Mouse (Mus musculus): ENCODE results near the gene Ube2g2. TPM values are rescaled to one million over a fixed set of nuclear protein-coding genes. Genes with fewer than 3 reads are reported as not detected.
A peak's percentile ranks its signal among the peaks of the same experiment; 100 is the strongest.

Ube2g2 gene
- polyA plus RNA-seq (2015; fragmentation: Nextera tagmentation; extraction: Ambion mirVana), result 36.4 and 37.8 TPM in 2 replicates

GRCm38 (mm10) chr10:77622055-77622988 is at the start of gene Ube2g2:
Ube2g2 (plus strand) TSS chr10:77622275.
- TF ChIP-seq CTCF (IDR thresholded peaks at IDR 0.05; ENCODE audit: low read depth), result no peak
- Histone ChIP-seq H3K27ac (ENCODE audit: low read depth, low read length) (peak within 1 kb of the TSS; percentile 88), H3K4me1 (replicated peaks; ENCODE audit: control insufficient read depth, insufficient read depth, low read length) (0 out of 2 replicates have a peak, but pooled peaks cover 3% of the 10 kb centered on the region), H3K36me3 (ENCODE audit: control insufficient read depth, insufficient read depth) (peaks cover 18% of the 10 kb centered on the region), H3K4me2 (replicated peaks; ENCODE audit: low read depth) (peak within 1 kb of the TSS; percentile 85), H3K9ac (ENCODE audit: low read depth, low read length) (peak within 1 kb of the TSS; percentile 95), H3K4me3 (ENCODE audit: low read depth, low read length) (peak within 1 kb of the TSS; percentile 84), H3K27me3 (replicated peaks; ENCODE audit: control insufficient read depth, insufficient read depth, low read length) (no peaks in the 10 kb centered on the region), H3K9me3 (ENCODE audit: control insufficient read depth) (no peaks in the 10 kb centered on the region)
- under 1% methylated on average over 83 of the region's 96 CpGs for WGBS
- peak; percentile 96 for ATAC-seq

DNA sequence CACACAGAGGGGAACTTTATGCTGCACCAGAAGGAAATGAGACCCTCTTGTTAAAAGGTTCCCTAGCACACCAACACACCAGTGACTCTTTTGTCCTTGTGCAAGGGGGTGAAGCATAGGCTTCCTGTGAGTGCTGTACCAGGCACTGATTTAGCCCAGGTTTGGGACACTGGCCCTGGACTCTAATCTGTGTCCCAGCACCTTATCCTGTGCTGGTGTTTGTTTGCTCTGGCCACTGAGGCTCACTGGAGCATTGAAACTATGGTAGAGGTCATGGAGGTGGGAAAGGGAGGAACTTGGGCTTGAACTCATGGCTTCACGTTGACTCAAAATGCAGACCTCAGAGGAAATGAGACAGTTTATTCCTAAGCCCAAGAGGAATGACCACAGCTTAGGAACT is 48.9 kb upstream of the Ube2g2 start:
- H3K4me2 ChIP-seq (replicated peaks; ENCODE audit: low read depth), result no peak overlapping the region
- H3K9ac ChIP-seq (ENCODE audit: low read depth, low read length), result no peak overlapping the region
- ATAC-seq, result no peak
- H3K27ac ChIP-seq (ENCODE audit: low read depth, low read length), result no peak overlapping the region
- H3K4me1 ChIP-seq (replicated peaks; ENCODE audit: control insufficient read depth, insufficient read depth, low read length), result 0 out of 2 replicates have a peak, but pooled peaks cover 5% of the 10 kb centered on the region
- no peak overlapping the region for H3K4me3 ChIP-seq (ENCODE audit: low read depth, low read length)
- no peaks in the 10 kb centered on the region for H3K36me3 ChIP-seq (ENCODE audit: control insufficient read depth, insufficient read depth)
- no peaks in the 10 kb centered on the region for H3K27me3 ChIP-seq (replicated peaks; ENCODE audit: control insufficient read depth, insufficient read depth, low read length)
- 64% methylated on average over 1 of the region's 1 CpGs for WGBS
- TF ChIP-seq CTCF (IDR thresholded peaks at IDR 0.05; ENCODE audit: low read depth), result no peak
- no peaks in the 10 kb centered on the region for H3K9me3 ChIP-seq (ENCODE audit: control insufficient read depth)

DNA sequence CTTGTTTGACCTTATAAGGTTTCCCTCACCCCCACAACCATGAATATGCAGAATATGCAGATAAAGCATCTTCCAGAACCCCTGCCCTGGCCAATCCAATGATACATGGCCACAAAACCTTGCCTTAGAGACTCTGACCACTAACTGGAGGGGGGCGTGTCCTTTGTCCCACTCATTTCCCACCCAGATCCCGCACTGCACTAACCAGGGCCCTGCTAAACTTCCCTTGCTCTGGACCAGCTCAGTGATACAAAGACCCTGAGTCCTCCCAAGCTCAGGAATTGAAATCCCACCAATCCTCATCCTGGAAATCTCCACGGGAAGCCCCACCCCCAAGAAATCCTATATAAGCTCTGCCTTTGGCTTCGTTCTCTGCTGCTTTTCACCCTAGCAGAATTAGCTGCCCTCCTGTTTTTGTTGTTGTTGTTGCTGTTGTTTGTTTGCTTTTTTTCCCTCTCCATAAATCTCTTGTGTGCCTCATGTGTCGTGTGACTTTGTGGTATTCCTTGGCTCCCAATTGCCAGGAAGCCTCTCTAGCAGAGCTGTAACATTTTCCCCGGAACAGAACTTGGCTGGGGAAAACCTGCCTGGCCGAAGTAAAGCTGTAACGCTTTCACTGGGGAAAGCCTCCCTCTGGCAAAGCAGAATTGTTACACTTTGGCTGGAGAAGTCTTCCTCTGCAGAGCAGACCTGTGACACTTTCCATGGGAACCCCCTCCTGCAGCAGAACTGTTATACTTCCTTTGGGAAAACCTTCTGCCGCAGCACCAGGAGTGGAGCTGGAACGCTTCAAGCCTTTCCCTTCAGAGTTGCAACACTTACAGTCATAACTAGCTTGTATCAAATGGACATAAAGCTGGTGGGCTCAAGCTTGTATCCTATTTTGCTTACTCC is 41.8 kb upstream of the Ube2g2 start:
- H3K4me1 ChIP-seq (replicated peaks; ENCODE audit: control insufficient read depth, insufficient read depth, low read length), result peaks cover 7% of the 10 kb centered on the region; the same call in 1 of the 2 replicates
- no peak for TF ChIP-seq CTCF (IDR thresholded peaks at IDR 0.05; ENCODE audit: low read depth)
- H3K4me3 ChIP-seq (ENCODE audit: low read depth, low read length), result no peak overlapping the region
- H3K4me2 ChIP-seq (replicated peaks; ENCODE audit: low read depth), result 0 out of 2 replicates have a peak overlapping the region, but pooled peaks have one; percentile 77
- 0 out of 2 replicates have a peak overlapping the region, but pooled peaks have one; percentile 9 for H3K27ac ChIP-seq (ENCODE audit: low read depth, low read length)
- no peaks in the 10 kb centered on the region for H3K36me3 ChIP-seq (ENCODE audit: control insufficient read depth, insufficient read depth)
- no peaks in the 10 kb centered on the region for H3K9me3 ChIP-seq (ENCODE audit: control insufficient read depth)
- 52% methylated on average over 10 of the region's 10 CpGs for WGBS
- no peaks in the 10 kb centered on the region for H3K27me3 ChIP-seq (replicated peaks; ENCODE audit: control insufficient read depth, insufficient read depth, low read length)
- H3K9ac ChIP-seq (ENCODE audit: low read depth, low read length), result no peak overlapping the region
- no peak for ATAC-seq

DNA sequence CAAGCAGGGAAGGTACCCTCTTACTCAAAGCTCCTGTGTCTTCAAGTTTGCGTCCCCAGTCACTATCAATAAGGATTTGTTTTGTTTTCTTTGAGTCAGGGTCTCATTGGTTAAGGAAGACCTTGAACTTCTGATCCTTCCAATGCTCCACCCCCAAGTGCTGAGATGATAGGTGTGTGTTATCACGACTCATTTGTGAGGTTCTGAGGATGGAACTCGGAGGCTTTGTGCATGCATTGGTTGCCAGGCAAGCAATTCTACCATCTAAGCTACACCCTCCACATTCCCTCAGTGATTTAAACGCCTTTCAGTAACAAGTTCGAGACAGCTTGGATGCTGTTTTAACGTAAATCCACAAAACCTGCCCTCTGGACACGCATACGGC is 41.1 kb upstream of the Ube2g2 start:
- no peaks in the 10 kb centered on the region for H3K36me3 ChIP-seq (ENCODE audit: control insufficient read depth, insufficient read depth)
- H3K4me3 ChIP-seq (ENCODE audit: low read depth, low read length), result peak overlapping the region; percentile 78
- no peak for TF ChIP-seq CTCF (IDR thresholded peaks at IDR 0.05; ENCODE audit: low read depth)
- H3K27ac ChIP-seq (ENCODE audit: low read depth, low read length), result peak overlapping the region; percentile 99
- H3K9me3 ChIP-seq (ENCODE audit: control insufficient read depth), result no peaks in the 10 kb centered on the region
- peak overlapping the region; percentile 83; the same call in 1 of the 2 replicates for H3K9ac ChIP-seq (ENCODE audit: low read depth, low read length)
- H3K4me2 ChIP-seq (replicated peaks; ENCODE audit: low read depth), result peak overlapping the region; percentile 77
- no peak for ATAC-seq
- H3K4me1 ChIP-seq (replicated peaks; ENCODE audit: control insufficient read depth, insufficient read depth, low read length), result peaks cover 11% of the 10 kb centered on the region
- no peaks in the 10 kb centered on the region for H3K27me3 ChIP-seq (replicated peaks; ENCODE audit: control insufficient read depth, insufficient read depth, low read length)
- WGBS, result 3% methylated on average over 8 of the region's 8 CpGs

DNA sequence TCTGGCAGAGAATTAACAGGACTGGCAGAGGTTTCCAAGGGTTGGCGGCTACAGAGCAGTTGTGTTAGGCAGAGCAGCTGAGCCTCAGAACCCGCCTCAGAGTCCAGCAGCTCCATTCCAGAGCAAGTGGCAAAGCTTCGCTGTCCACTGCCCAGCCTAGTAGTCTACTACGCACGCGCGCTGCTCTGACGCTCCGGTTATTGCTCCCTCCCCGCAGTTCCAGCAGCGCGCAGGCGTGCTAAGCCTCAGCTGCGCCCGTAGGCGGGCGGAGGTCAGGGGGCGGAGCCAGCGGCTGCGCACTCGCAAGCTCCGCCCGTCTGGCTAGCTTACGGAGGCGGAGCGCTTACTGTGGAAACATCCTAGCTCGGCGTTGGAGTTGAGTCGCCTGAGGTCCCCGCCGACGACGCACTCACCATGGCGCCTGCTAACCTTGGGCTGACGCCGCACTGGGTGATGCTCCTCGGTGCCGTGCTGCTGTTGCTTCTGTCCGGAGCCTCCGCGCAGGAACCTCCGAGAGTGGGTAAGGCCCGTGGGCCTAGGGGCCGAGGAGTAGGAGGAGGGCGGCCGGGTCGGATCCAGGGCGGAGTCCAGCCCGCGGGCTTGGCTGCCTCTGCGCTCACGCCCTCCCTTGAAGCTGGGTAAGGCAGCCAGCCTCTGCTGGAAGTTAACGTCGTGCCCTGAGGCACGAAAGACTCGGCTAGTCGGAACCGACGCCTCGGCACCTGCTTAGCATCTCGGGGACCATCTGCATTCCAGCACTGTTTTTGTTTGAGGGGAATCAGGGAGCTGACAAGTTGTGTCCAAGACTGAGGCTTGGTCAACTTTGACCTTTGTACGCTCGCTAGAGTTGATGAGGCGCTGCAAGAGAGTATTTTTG is 40.4 kb upstream of the Ube2g2 start, which contains the start of gene Pttg1ip:
Gene Pttg1ip (plus strand): TSS at position 313 of the 877 bp plus-strand sequence.
- ATAC-seq, result peak; percentile 90
- H3K4me1 ChIP-seq (replicated peaks; ENCODE audit: control insufficient read depth, insufficient read depth, low read length), result peaks cover 11% of the 10 kb centered on the region

More for the DNA sequence above, 40.4 kb upstream of the Ube2g2 start, which contains the start of gene Pttg1ip:
- H3K9me3 ChIP-seq (ENCODE audit: control insufficient read depth), result no peaks in the 10 kb centered on the region
- peak within 1 kb of the TSS; percentile 78 for H3K4me3 ChIP-seq (ENCODE audit: low read depth, low read length)
- peak within 1 kb of the TSS; percentile 99 for H3K27ac ChIP-seq (ENCODE audit: low read depth, low read length)
- H3K27me3 ChIP-seq (replicated peaks; ENCODE audit: control insufficient read depth, insufficient read depth, low read length), result no peaks in the 10 kb centered on the region
- H3K36me3 ChIP-seq (ENCODE audit: control insufficient read depth, insufficient read depth), result no peaks in the 10 kb centered on the region
- H3K4me2 ChIP-seq (replicated peaks; ENCODE audit: low read depth), result peak within 1 kb of the TSS; percentile 77
- WGBS, result under 1% methylated on average over 64 of the region's 64 CpGs
- peak within 1 kb of the TSS; percentile 83 for H3K9ac ChIP-seq (ENCODE audit: low read depth, low read length)
- no peak; the same call in 1 of the 2 replicates for TF ChIP-seq CTCF (IDR thresholded peaks at IDR 0.05; ENCODE audit: low read depth)

Data from intestine, postnatal 0 days (tissue).